Mouse (Mus musculus): Measurements from ENCODE around the gene Insc. TPM values are rescaled to one million over a fixed set of nuclear protein-coding genes. Genes with fewer than 3 reads are reported as not detected.

Gene Insc
- polyA plus RNA-seq, 1 experiment = not detected

DNA sequence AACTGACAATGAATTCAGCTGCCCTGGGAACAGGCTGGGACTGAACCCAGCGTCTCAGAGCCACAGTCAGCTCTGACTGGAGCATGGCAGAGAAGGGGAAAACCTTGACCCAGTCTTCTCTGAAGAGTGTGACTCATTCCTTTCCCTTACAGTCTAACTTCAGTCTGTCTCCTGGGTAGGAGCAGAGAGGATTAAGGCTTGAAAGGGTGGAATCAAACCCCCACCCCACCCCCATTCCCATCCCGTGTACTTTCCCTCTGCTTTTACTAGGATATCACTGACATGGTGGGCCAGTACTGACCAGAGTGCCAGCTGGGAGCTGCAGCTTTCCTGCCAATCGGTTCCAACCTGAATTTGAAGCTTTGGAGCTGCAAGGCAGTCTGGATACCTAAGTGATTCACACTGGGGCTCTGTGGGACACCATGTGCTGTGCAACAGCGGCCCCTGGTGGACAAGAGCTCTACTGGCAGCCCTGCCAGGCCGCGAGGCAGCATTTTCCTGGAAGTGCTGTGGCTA lies 73.9 kb downstream of the Insc start:
- H3K4me3 ChIP-seq (ENCODE audit: insufficient read depth, low read length) = no peak overlapping the region
- TF ChIP-seq POLR2A (IDR thresholded peaks at IDR 0.05; ENCODE audit: borderline replicate concordance, low read depth, low read length) (no peak), CTCF (IDR thresholded peaks at IDR 0.05; ENCODE audit: low read depth, low read length) (peak; percentile 67; the same call in 1 of the 2 replicates)
- H3K27ac ChIP-seq (ENCODE audit: insufficient read depth, low read depth, low read length) = no peak overlapping the region
- H3K4me1 ChIP-seq (ENCODE audit: control insufficient read depth, insufficient read depth, low read length) = no peaks in the 10 kb centered on the region

DNA sequence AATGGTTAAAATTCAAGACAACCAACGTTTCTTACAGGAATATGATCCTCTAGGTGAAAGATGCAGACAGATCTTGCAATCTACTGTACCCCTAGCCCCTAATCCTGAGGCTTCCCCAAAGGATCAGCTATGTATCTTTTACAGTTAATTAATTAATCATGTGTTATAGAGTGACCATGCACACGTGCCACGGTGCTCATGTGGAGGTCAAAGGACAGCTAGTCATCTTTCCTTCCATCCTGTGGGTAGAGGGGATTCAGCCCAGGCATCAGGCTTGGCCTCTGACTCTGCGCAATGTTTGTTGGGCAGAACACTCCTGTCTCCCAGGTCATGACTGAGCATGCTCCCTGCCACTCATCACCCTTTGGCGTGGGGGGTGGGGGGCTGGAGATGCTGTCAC lies 74.4 kb downstream of the Insc start:
- no peaks in the 10 kb centered on the region for H3K4me1 ChIP-seq (ENCODE audit: control insufficient read depth, insufficient read depth, low read length)
- TF ChIP-seq POLR2A (IDR thresholded peaks at IDR 0.05; ENCODE audit: borderline replicate concordance, low read depth, low read length) (no peak), CTCF (IDR thresholded peaks at IDR 0.05; ENCODE audit: low read depth, low read length) (no peak)
- no peak overlapping the region for H3K27ac ChIP-seq (ENCODE audit: insufficient read depth, low read depth, low read length)
- no peak overlapping the region for H3K4me3 ChIP-seq (ENCODE audit: insufficient read depth, low read length)

DNA sequence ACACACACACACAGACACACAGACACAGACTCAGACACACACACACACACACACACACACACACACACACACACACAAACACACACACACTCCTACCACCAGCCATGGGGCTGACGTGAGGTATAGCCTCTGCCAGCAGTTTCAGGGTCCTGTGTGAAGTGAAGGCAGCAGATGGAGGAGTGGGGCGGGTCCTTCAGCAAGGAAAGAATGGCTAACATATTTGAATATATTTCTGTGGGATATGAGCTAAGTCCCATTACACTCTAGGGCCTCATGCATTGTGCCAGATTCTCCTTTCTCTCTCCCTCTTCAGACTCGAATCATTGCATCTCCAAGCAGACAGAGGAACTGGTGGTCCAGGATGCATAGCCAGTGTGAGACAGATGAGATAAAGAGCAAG lies 74.9 kb downstream of the Insc start:
- H3K27ac ChIP-seq (ENCODE audit: insufficient read depth, low read depth, low read length) = no peak overlapping the region
- no peaks in the 10 kb centered on the region for H3K4me1 ChIP-seq (ENCODE audit: control insufficient read depth, insufficient read depth, low read length)
- H3K4me3 ChIP-seq (ENCODE audit: insufficient read depth, low read length) = no peak overlapping the region
- TF ChIP-seq CTCF (IDR thresholded peaks at IDR 0.05; ENCODE audit: low read depth, low read length) (no peak), POLR2A (IDR thresholded peaks at IDR 0.05; ENCODE audit: borderline replicate concordance, low read depth, low read length) (no peak)

DNA sequence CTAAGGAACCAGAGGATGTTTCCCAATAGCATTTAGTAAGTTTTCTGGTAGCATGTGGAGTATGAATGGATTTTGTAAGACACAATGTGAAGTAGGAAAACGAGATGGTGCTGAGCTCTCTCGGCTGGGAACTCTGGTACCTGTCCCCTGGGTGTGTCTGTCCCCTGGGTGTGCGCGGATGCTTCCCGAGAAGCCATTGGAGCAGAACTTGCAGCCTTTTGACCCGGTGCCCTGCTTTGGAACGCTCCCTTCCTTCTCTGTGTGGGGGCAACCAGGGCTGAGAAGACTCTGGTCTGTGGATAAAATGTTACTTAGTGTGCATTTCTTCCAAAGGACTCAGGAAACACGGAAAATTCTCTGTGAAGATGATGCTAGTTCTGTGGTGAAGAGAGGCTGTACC lies 75.3 kb downstream of the Insc start:
- Histone ChIP-seq H3K4me3 (ENCODE audit: insufficient read depth, low read length) (no peak overlapping the region), H3K4me1 (ENCODE audit: control insufficient read depth, insufficient read depth, low read length) (no peaks in the 10 kb centered on the region), H3K27ac (ENCODE audit: insufficient read depth, low read depth, low read length) (no peak overlapping the region)
- no peak for TF ChIP-seq POLR2A (IDR thresholded peaks at IDR 0.05; ENCODE audit: borderline replicate concordance, low read depth, low read length)
- TF ChIP-seq CTCF (IDR thresholded peaks at IDR 0.05; ENCODE audit: low read depth, low read length) = no peak

DNA sequence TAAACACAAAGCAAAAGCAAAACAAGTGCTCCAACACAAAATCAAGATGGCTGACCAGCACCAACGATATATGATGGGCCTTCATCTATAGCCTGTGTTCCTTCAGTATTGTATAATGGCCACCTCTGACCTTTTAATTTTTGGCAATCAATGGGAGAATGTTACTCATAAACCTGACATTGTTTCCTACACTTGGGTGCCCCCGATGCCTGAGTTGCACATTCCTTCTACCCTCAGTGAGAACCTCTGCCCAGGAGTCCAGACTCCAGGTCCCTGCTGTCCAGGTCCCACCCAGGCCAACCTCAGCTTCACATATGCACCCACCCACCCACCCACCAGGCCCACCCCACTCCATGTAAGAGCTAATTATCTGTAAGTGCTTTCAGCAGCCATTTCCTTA lies 79.2 kb downstream of the Insc start:
- TF ChIP-seq CTCF (IDR thresholded peaks at IDR 0.05; ENCODE audit: low read depth, low read length) (no peak), POLR2A (IDR thresholded peaks at IDR 0.05; ENCODE audit: borderline replicate concordance, low read depth, low read length) (no peak)
- no peak overlapping the region for H3K4me3 ChIP-seq (ENCODE audit: insufficient read depth, low read length)
- no peaks in the 10 kb centered on the region for H3K4me1 ChIP-seq (ENCODE audit: control insufficient read depth, insufficient read depth, low read length)
- H3K27ac ChIP-seq (ENCODE audit: insufficient read depth, low read depth, low read length) = no peak overlapping the region

DNA sequence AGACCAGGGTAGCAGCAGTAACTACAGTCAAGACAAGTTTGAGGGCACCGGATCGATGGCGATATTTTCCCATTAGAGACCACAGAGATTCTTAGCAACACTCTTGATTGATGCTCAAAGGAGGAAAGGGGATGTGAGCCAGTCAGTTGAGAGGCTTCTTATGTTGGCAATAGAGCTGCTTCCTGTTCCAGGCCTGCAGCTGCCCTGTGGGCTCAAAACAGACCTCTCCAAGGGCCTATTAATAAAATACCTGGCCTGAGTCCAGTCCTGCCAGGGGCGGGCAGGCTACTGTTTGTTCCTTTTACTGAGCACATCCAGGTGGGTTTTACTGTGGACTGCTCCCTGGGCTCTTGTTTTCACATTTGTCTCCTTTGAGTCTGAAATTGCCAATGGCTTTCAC lies 83.9 kb downstream of the Insc start:
- Histone ChIP-seq H3K4me3 (ENCODE audit: insufficient read depth, low read length) (no peak overlapping the region), H3K4me1 (ENCODE audit: control insufficient read depth, insufficient read depth, low read length) (no peaks in the 10 kb centered on the region), H3K27ac (ENCODE audit: insufficient read depth, low read depth, low read length) (no peak overlapping the region)
- no peak for TF ChIP-seq POLR2A (IDR thresholded peaks at IDR 0.05; ENCODE audit: borderline replicate concordance, low read depth, low read length)
- no peak for TF ChIP-seq CTCF (IDR thresholded peaks at IDR 0.05; ENCODE audit: low read depth, low read length)

DNA sequence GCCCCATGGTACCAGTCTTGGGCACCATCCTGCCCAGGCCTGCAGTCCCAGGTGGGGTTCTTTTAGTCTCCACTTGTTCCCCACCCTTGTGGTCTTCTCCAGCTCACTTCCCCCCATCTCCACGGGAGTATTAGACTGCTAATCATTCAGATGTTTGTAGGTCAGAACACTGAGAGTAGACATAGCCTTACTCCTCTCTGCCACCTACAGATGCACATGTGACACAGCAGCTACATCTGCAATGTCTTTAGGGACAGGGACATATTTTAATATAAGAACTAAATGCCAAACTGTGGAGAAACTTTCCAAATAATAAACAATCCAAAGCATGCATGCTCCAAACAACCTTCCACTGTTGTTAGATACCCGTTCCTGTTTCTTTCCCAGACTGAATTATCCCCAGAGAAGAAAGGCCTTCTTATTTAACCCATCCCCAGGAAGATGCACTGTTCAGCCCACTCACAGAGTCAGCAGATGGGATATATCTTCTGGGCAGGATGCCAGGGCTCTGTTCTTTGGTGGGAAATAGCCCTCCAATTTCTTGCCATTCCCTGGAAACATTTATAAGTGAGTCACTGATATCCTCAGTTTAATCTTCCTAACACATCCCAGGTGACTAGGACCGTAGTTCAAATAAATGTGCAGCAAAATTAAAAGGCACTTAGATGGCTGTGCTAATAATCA lies 88.9 kb downstream of the Insc start:
- Histone ChIP-seq H3K4me1 (ENCODE audit: control insufficient read depth, insufficient read depth, low read length) (no peaks in the 10 kb centered on the region), H3K27ac (ENCODE audit: insufficient read depth, low read depth, low read length) (no peak overlapping the region), H3K4me3 (ENCODE audit: insufficient read depth, low read length) (no peak overlapping the region)
- no peak for TF ChIP-seq CTCF (IDR thresholded peaks at IDR 0.05; ENCODE audit: low read depth, low read length)

DNA sequence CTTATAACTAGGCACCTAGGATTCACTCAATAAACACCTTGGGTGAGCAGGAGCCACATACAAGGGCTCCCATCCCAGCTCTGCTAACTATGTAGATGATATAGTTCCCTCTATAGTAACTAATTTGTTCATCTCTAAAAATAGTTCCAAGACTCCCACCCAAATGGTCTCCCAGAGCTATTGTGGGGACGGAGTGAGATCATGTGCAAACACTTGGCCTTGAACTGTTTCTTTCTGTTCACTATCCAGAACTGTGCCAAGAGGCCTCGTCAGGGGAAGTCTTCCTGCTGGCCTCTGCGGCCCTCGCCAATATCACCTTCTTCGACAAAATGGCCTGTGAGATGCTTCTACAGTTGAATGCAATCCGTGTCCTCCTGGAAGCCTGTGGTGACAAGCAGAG lies 91.0 kb downstream of the Insc start:
- no peak overlapping the region for H3K4me3 ChIP-seq (ENCODE audit: insufficient read depth, low read length)

DNA sequence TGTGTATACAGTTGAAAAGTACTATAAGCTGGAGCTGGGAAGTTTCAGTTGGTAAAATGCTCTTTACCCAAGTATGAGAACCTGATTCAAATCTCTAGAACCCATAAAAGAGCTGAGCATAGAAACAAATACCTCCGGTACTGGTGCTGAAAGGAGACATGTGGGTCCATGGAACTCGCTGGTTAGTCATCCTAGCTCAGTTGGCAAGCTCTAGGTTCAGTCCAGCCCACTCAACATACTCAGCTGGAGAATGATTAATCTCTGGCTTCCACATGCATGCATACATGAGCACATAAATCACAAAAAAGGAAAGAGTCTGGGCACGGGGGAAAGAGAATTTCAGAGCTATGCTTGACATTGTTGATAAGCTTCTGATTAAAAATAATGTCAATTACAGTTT lies 93.8 kb downstream of the Insc start:
- no peak for TF ChIP-seq POLR2A (IDR thresholded peaks at IDR 0.05; ENCODE audit: borderline replicate concordance, low read depth, low read length)
- TF ChIP-seq CTCF (IDR thresholded peaks at IDR 0.05; ENCODE audit: low read depth, low read length) = no peak
- Histone ChIP-seq H3K4me3 (ENCODE audit: insufficient read depth, low read length) (no peak overlapping the region), H3K4me1 (ENCODE audit: control insufficient read depth, insufficient read depth, low read length) (no peaks in the 10 kb centered on the region), H3K27ac (ENCODE audit: insufficient read depth, low read depth, low read length) (no peak overlapping the region)

More for the DNA sequence above, 91.0 kb downstream of the Insc start:
- TF ChIP-seq CTCF (IDR thresholded peaks at IDR 0.05; ENCODE audit: low read depth, low read length) = no peak
- TF ChIP-seq POLR2A (IDR thresholded peaks at IDR 0.05; ENCODE audit: borderline replicate concordance, low read depth, low read length) = no peak
- Histone ChIP-seq H3K27ac (ENCODE audit: insufficient read depth, low read depth, low read length) (no peak overlapping the region), H3K4me1 (ENCODE audit: control insufficient read depth, insufficient read depth, low read length) (no peaks in the 10 kb centered on the region)

DNA sequence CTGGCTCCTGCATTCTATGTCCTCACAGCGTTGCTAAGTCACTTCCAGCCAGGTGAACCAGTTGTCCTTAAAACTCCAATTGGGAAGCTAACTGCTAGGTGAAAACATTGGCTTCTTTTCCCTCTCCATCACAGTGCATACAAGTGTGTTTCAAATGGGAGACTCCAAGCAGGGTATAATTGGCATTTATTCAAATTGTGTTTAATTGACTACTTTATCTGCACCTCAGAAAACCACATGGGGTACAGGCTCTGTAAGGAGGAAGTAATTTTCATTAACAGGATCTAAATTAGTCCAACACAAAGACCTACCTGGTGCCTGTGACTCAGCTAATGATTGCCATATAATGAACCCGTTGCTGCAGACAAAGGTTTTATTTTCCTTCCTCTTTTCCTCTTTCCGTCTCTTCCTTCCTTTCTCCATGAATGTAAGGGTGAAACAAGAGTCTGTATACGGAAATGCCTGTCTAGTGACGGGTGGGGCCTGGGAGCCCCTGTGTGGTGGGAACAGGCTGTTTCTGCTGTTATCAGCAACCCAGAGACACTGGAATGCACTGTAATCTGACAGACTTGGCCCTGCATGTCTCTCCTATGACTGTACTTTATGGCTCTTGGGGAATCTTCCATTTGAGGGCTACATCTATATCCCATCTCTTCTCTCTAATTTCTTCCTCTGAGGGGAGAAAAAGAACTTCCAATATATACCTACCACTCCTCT lies 96.7 kb downstream of the Insc start:
- Histone ChIP-seq H3K4me1 (ENCODE audit: control insufficient read depth, insufficient read depth, low read length) (no peaks in the 10 kb centered on the region), H3K4me3 (ENCODE audit: insufficient read depth, low read length) (no peak overlapping the region), H3K27ac (ENCODE audit: insufficient read depth, low read depth, low read length) (no peak overlapping the region)
- TF ChIP-seq POLR2A (IDR thresholded peaks at IDR 0.05; ENCODE audit: borderline replicate concordance, low read depth, low read length) = no peak
- no peak for TF ChIP-seq CTCF (IDR thresholded peaks at IDR 0.05; ENCODE audit: low read depth, low read length)
